Mouse (Mus musculus): Measurements from ENCODE around the gene Zic4.

- no peak for TF ChIP-seq CTCF (IDR thresholded peaks at IDR 0.05; ENCODE audit: insufficient read depth, low read depth, low read length)
- TF ChIP-seq POLR2A (IDR thresholded peaks at IDR 0.05; ENCODE audit: insufficient read depth, low read depth, low read length) = no peak
Observed at GRCm38 (mm10) chr9:91401471-91401870, 39.3 kb downstream of the Zic4 start.

Measured in olfactory bulb, adult 2 months (tissue).